Mouse (Mus musculus): ENCODE results near the gene Gm14408.
"Not testable (repeated sequence)": the region's sequence is repeated elsewhere in the genome, so short reads cannot be mapped to it uniquely, and the experiment has no call there.

The Gm14408 gene

DNA sequence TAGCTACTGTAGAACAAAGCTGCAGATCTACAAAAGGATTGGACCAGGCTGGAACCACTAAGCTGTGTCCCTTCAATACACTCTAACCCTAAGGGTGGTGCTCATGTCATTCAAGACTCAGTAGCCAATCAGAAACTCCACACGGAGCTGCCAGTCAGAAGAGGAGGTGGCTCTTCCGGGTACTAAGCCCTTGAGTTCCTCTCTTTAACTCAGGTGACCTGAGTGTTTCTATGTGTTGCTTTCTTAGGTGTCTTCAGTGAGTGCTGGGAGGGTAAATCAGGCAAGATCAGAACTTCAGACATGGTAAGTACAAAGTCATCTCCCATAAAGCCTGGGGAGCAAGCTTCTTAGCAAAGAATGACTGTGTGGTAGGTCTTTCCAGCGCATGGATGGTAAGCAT lies at the start of gene Gm14408:
Gene Gm14408 (plus strand): TSS at position 301 of the 400 bp plus-strand sequence.
- not testable (repeated sequence) for DNase-seq (ENCODE audit: low spot score)

DNA sequence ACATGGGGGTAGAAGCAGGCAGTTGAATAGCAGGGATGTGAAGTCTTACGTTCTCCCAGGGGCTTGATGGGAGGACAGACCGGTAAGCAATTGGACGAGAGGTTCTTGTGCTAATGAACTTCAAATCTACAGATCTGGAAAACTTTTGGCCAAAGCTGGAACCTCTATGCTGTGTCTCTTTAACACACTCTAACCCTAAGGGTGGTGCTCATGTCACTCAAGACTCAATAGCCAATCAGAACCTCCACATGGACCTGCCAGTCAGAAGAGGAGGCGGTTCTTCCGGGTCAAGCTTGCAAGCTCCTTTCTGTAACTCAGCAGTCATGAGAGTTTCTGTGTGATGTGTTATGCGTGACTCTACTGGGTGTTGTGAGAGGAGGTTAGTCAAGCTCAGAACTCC lies 32.6 kb upstream of the Gm14408 start, which contains the start of gene Gm14295:
Gene Gm14295 (plus strand): TSS at position 301 of the 400 bp plus-strand sequence.
- not testable (repeated sequence) for DNase-seq (ENCODE audit: low spot score)

DNA sequence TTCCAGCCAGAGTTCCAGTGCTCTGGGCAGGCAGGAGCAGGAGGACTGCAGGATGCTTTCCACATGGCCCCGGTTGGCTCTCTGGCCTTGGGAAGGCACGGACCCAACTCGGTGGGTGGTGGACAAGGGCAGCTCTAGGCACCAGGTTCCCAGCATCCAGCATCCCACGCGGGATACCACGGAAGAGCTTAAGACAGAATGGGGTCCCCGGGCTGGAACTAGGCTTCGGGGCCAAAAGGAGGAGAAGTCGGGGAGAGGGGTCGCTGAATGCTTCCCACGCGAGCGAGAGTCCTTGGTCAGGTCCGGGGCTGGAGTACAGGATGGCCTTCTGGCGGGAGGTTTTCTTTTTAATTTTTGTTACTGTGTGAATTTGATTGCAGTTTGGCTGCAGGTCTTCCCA lies 32.2 kb upstream of the Gm14408 start:
- not testable (repeated sequence) for DNase-seq (ENCODE audit: low spot score)

All from T-cell, adult 2 months (primary cell).